Mouse (Mus musculus): ENCODE measurements around the gene Sox30.

The Sox30 gene

DNA sequence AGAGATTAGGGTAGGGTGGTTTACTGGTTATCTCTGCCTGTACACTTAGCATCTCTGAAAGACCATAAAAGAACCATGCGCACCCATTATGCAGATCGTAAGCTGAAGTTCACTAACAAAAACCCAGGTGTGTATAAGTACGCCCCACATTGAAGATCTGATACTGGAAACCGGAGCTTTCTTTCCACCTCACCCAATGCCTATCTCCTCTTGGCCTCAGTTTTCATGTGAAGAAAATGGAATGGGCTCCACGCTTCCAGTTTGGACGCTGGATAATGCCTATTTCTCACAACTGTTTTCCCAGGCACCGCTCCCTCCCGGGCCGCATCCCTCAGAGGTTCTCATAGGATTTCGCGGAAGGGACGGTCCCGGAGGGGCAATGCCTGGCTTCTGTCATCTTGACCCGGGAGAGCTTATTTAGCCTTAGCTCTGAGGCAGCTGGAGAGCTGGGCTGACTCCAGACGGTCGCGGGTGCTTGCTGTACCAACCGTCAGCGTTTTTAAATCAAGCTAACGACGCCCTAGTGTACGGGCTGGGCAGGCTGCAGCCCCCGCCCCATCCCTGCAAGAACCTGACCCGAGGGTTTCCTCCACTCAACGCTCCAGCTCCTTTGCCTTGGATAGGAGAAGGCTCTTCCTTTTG, 76.8 kb downstream of the Sox30 start:
- no peak for DNase-seq

DNA sequence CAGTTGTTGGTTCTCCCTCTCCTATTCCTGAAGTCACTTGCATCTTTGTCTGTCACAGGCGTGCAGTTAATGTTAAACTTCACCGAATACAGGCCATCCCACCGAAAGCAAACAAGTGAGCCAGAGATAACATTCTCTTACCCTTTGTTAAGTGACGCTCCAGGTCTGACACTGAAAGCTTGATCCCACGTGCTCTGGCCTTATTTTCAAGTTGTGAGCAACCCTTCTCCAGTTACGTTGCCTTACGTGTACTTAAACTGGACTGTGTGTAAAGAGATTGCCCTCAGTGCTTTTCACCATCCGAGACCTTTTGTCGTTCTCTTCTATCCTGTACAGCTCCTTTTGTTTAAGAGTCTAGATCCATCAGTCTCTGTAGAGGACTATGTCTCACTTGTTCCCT, 77.9 kb downstream of the Sox30 start:
- no peak for DNase-seq

DNA sequence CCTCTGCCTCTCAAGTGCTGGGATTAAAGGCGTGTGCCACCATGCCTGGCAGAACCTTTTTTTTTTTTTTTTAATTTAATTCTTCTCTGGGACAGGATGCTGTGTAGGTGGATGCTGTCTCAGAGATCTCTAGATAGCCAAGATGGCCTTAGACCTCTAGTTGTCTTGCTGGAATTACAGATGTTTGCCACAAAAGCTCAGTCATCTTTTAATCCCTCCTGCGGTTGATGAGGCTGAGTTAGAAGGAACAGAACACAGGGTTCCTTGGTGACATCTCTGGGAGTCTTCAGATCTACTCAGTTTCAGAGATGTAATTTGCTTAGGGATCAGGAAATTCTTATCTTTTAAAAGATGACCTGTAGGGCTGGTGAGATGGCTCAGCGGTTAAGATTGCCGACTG, 78.8 kb downstream of the Sox30 start:
- DNase-seq, result no peak

DNA sequence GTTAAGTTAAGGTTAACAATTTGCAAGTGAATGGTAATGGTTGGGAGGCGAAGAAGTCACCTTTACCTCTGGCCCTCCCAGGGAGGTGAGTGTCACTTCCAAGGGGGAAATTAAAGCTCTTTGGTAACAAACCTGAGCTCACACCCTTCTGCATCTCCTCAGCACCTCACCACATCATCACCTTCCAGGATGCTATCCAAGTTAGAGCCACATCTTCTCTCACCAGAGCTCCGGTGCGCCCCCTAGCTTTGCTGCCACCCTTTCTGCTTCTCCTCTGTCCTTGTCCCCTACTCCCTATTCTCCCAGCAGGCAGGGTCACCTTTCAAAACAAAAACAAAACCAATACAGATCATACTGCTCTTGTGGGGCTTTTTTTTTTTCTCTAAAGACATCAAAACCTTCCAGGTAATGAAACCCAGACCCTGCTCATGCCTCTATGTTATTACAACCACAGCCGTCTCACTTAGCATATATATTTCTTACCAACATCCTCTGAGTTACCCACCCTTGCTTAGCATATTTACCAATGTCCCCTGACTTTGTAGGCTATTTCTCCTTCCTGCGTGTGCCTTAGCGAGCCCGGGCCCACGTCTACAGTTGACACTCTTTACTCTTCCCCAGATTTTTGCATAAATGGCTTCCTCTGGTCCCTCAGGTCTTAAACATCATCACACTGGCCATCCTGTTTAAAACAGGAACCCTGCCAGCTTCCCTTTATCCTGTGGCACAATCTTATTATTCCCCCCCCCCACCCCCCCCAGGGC, 80.0 kb downstream of the Sox30 start:
- no peak for DNase-seq

GRCm38 (mm10) chr11:46060651-46061020, 80.5 kb downstream of the Sox30 start:
- DNase-seq, result no peak

GRCm38 (mm10) chr11:46061776-46062445, 81.8 kb downstream of the Sox30 start:
- DNase-seq, result no peak

- no peak for DNase-seq
Measured at GRCm38 (mm10) chr11:46062569-46062968, 82.5 kb downstream of the Sox30 start.

- no peak for DNase-seq
Measured at GRCm38 (mm10) chr11:46062993-46063731, 83.1 kb downstream of the Sox30 start.

- no peak for DNase-seq
Measured at GRCm38 (mm10) chr11:46064767-46065166, 84.7 kb downstream of the Sox30 start.

- peak; percentile 77 for DNase-seq
Measured at GRCm38 (mm10) chr11:46065201-46066011, 85.3 kb downstream of the Sox30 start.

Measured in lung, postnatal 14 days (tissue).